Mouse (Mus musculus): ENCODE measurements at regions not wholly inside any gene's neighbourhood (a gene's known extent, or its start where the extent isn't known, plus 50 kb on each side); places are given as distances from the start of the nearest gene placed in this dataset.

- DNase-seq, result no peak
Observed at GRCm38 (mm10) chr14:62117532-62117931, 174.9 kb upstream of the Rnaseh2b start.

GRCm38 (mm10) chr14:62118542-62118953, 173.8 kb upstream of the Rnaseh2b start:
- no peak for DNase-seq

GRCm38 (mm10) chr14:62128918-62129317, 163.5 kb upstream of the Rnaseh2b start:
- DNase-seq, result no peak

- DNase-seq, result no peak
Observed at GRCm38 (mm10) chr14:62132353-62132816, 160.0 kb upstream of the Rnaseh2b start.

GRCm38 (mm10) chr14:62137981-62138380, 154.4 kb upstream of the Rnaseh2b start:
- no peak for DNase-seq

GRCm38 (mm10) chr14:62144385-62145030, 147.9 kb upstream of the Rnaseh2b start:
- DNase-seq, result peak; percentile 4

- DNase-seq, result no peak
Observed at GRCm38 (mm10) chr14:62157038-62157716, 135.2 kb upstream of the Rnaseh2b start.

GRCm38 (mm10) chr14:62159690-62160089, 132.7 kb upstream of the Rnaseh2b start:
- DNase-seq, result no peak

GRCm38 (mm10) chr14:62163120-62163796, 129.1 kb upstream of the Rnaseh2b start:
- no peak for DNase-seq

GRCm38 (mm10) chr14:62164918-62165317, 127.5 kb upstream of the Rnaseh2b start:
- no peak for DNase-seq

GRCm38 (mm10) chr14:62166006-62166405, 126.4 kb upstream of the Rnaseh2b start:
- no peak for DNase-seq

GRCm38 (mm10) chr14:62166596-62166995, 125.8 kb upstream of the Rnaseh2b start:
- no peak for DNase-seq

GRCm38 (mm10) chr14:62167090-62167489, 125.3 kb upstream of the Rnaseh2b start:
- no peak for DNase-seq

- no peak for DNase-seq
Observed at GRCm38 (mm10) chr14:62168711-62169110, 123.7 kb upstream of the Rnaseh2b start.

GRCm38 (mm10) chr14:62170385-62170784, 122.0 kb upstream of the Rnaseh2b start:
- peak; percentile 27 for DNase-seq

GRCm38 (mm10) chr14:62171256-62172047, 120.9 kb upstream of the Rnaseh2b start:
- DNase-seq, result no peak

GRCm38 (mm10) chr14:62173835-62174530, 118.4 kb upstream of the Rnaseh2b start:
- no peak for DNase-seq

- no peak for DNase-seq
Observed at GRCm38 (mm10) chr14:62175384-62176048, 116.9 kb upstream of the Rnaseh2b start.

GRCm38 (mm10) chr14:62177509-62177908, 114.9 kb upstream of the Rnaseh2b start:
- no peak for DNase-seq

- DNase-seq, result no peak
Observed at GRCm38 (mm10) chr14:62187360-62187759, 105.0 kb upstream of the Rnaseh2b start.

- DNase-seq, result no peak
Observed at GRCm38 (mm10) chr14:62188147-62188885, 104.1 kb upstream of the Rnaseh2b start.

All from kidney, adult 18-20 months (tissue).